Mouse (Mus musculus): ENCODE measurements at regions not wholly inside any gene's neighbourhood (a gene's known extent, or its start where the extent isn't known, plus 50 kb on each side); places are given as distances from the start of the nearest gene placed in this dataset.

GRCm38 (mm10) chr13:118193951-118194696 lies 192.3 kb upstream of the B430218F22Rik start:
- no peak for DNase-seq

GRCm38 (mm10) chr13:118208146-118208545 lies 178.3 kb upstream of the B430218F22Rik start:
- no peak for DNase-seq

- peak; percentile 61 for DNase-seq
Observed at GRCm38 (mm10) chr13:118227354-118227753, 159.1 kb upstream of the B430218F22Rik start.

- no peak for DNase-seq
Observed at GRCm38 (mm10) chr13:118237968-118238367, 148.5 kb upstream of the B430218F22Rik start.

- no peak for DNase-seq
Observed at GRCm38 (mm10) chr13:118244680-118245079, 141.8 kb upstream of the B430218F22Rik start.

- DNase-seq = no peak
Observed at GRCm38 (mm10) chr13:118245546-118245945, 140.9 kb upstream of the B430218F22Rik start.

GRCm38 (mm10) chr13:118259606-118260005 lies 126.8 kb upstream of the B430218F22Rik start:
- DNase-seq = no peak

- no peak for DNase-seq
Observed at GRCm38 (mm10) chr13:118262971-118263370, 123.5 kb upstream of the B430218F22Rik start.

- DNase-seq = no peak
Observed at GRCm38 (mm10) chr13:118265763-118266520, 120.5 kb upstream of the B430218F22Rik start.

GRCm38 (mm10) chr13:118272904-118273303 lies 113.5 kb upstream of the B430218F22Rik start:
- no peak for DNase-seq

- DNase-seq = no peak
Observed at GRCm38 (mm10) chr13:118280956-118281355, 105.5 kb upstream of the B430218F22Rik start.

GRCm38 (mm10) chr13:118293728-118294127 lies 92.7 kb upstream of the B430218F22Rik start:
- no peak for DNase-seq

GRCm38 (mm10) chr13:118310080-118310479 lies 76.3 kb upstream of the B430218F22Rik start:
- DNase-seq = no peak

- DNase-seq = no peak
Observed at GRCm38 (mm10) chr13:118313676-118314075, 72.8 kb upstream of the B430218F22Rik start.
